Mouse (Mus musculus): ENCODE results near the gene Chad. TPM values are rescaled to one million over a fixed set of nuclear protein-coding genes. Genes with fewer than 3 reads are reported as not detected.

Gene Chad
- total and polyA plus RNA-seq, 3 experiments, result 0.17 to 0.41 TPM; not detected in 1

GRCm38 (mm10) chr11:94566534-94566933 is 1.7 kb downstream of the Chad start:
- H3K27me3 ChIP-seq (replicated peaks), result no peaks in the 10 kb centered on the region
- no peak overlapping the region for H3K27ac ChIP-seq (ENCODE audit: insufficient read depth, low read depth)
- H3K4me1 ChIP-seq (ENCODE audit: control insufficient read depth in 1 of 2, insufficient read depth in 2 of 2), result peaks cover 0 to 10% of the 10 kb centered on the region in 2 experiments; a peak in 2 of 4 replicates
- dilution Hi-C loops (cut with MboI; ENCODE audit: extremely low pct_ligation_motif_present, extremely low pct_unique_long_range_greater_than_20kb, low sequenced_read_pairs) (no loop called here), in situ Hi-C loops (cut with MboI; ENCODE audit: low pct_ligation_motif_present, low pct_unique_long_range_greater_than_20kb, low sequenced_read_pairs) (no loop called here)
- peaks cover 18 to 94% of the 10 kb centered on the region in 2 experiments for H3K36me3 ChIP-seq (replicated peaks in 1 of 2; ENCODE audit: control insufficient read depth in 1 of 2, insufficient read depth in 1 of 2, low read length in 1 of 2)
- no peaks in the 10 kb centered on the region for H3K9me3 ChIP-seq (replicated peaks; ENCODE audit: low read length)
- H3K79me2 ChIP-seq (replicated peaks; ENCODE audit: control insufficient read depth, extremely low read depth, insufficient read depth, poor library complexity, severe bottlenecking), result no peaks in the 10 kb centered on the region
- no peak for DNase-seq (ENCODE audit: extremely low read depth)
- H3K4me2 ChIP-seq (ENCODE audit: insufficient read depth, low read depth, poor library complexity, severe bottlenecking), result no peak overlapping the region
- H3K9ac ChIP-seq (ENCODE audit: insufficient read depth, low read depth), result no peak overlapping the region
- TF ChIP-seq ZKSCAN1 (IDR thresholded peaks at IDR 0.05; ENCODE audit: borderline replicate concordance, low read depth, low read length) (no peak), MAX (IDR thresholded peaks at IDR 0.05; ENCODE audit: low read length) (no peak), UBTF (IDR thresholded peaks at IDR 0.05; ENCODE audit: low read depth, low read length) (no peak)
- H3K4me3 ChIP-seq (replicated peaks in 1 of 3; ENCODE audit: low read depth in 2 of 3, low read length in 2 of 3, poor library complexity in 1 of 3), result no peak overlapping the region

- H3K9ac ChIP-seq (ENCODE audit: insufficient read depth, low read depth), result no peak overlapping the region
- H3K4me2 ChIP-seq (ENCODE audit: insufficient read depth, low read depth, poor library complexity, severe bottlenecking), result no peak overlapping the region
- no peak for DNase-seq (ENCODE audit: extremely low read depth)
- no peaks in the 10 kb centered on the region for H3K27me3 ChIP-seq (replicated peaks)
- H3K36me3 ChIP-seq (replicated peaks in 1 of 2; ENCODE audit: control insufficient read depth in 1 of 2, insufficient read depth in 1 of 2, low read length in 1 of 2), result peaks cover 18 to 96% of the 10 kb centered on the region in 2 experiments
- no peak for TF ChIP-seq MAZ (IDR thresholded peaks at IDR 0.05; ENCODE audit: low read depth, low read length)
- no peak for TF ChIP-seq ETS1 (conservative IDR thresholded peaks at IDR 0.05; ENCODE audit: low read depth, low read length)
- no peak for TF ChIP-seq UBTF (IDR thresholded peaks at IDR 0.05; ENCODE audit: low read depth, low read length)
- H3K27ac ChIP-seq (ENCODE audit: insufficient read depth, low read depth), result no peak overlapping the region
- dilution Hi-C loops (cut with MboI; ENCODE audit: extremely low pct_ligation_motif_present, extremely low pct_unique_long_range_greater_than_20kb, low sequenced_read_pairs), result no loop called here
- no peaks in the 10 kb centered on the region for H3K79me2 ChIP-seq (replicated peaks; ENCODE audit: control insufficient read depth, extremely low read depth, insufficient read depth, poor library complexity, severe bottlenecking)
- peaks cover 0 to 10% of the 10 kb centered on the region in 2 experiments; a peak in 2 of 4 replicates for H3K4me1 ChIP-seq (ENCODE audit: control insufficient read depth in 1 of 2, insufficient read depth in 2 of 2)
- H3K4me3 ChIP-seq (replicated peaks in 1 of 3; ENCODE audit: low read depth in 2 of 3, low read length in 2 of 3, poor library complexity in 1 of 3), result no peak overlapping the region
- H3K9me3 ChIP-seq (replicated peaks; ENCODE audit: low read length), result no peaks in the 10 kb centered on the region
- in situ Hi-C loops (cut with MboI; ENCODE audit: low pct_ligation_motif_present, low pct_unique_long_range_greater_than_20kb, low sequenced_read_pairs), result no loop called here
Measured at GRCm38 (mm10) chr11:94567326-94567725, 2.5 kb downstream of the Chad start.

- H3K4me3 ChIP-seq (replicated peaks in 1 of 3; ENCODE audit: low read depth in 2 of 3, low read length in 2 of 3, poor library complexity in 1 of 3), result no peak overlapping the region
- no peak for TF ChIP-seq E2F4 (IDR thresholded peaks at IDR 0.05; ENCODE audit: insufficient replicate concordance, low read depth, low read length)
- no peak for TF ChIP-seq EP300 (IDR thresholded peaks at IDR 0.05; ENCODE audit: low read length)
- TF ChIP-seq MAX (IDR thresholded peaks at IDR 0.05; ENCODE audit: low read length), result no peak
- no peak for DNase-seq (ENCODE audit: extremely low read depth)
- H3K4me2 ChIP-seq (ENCODE audit: insufficient read depth, low read depth, poor library complexity, severe bottlenecking), result no peak overlapping the region
- peaks cover 18 to 75% of the 10 kb centered on the region in 2 experiments for H3K36me3 ChIP-seq (replicated peaks in 1 of 2; ENCODE audit: control insufficient read depth in 1 of 2, insufficient read depth in 1 of 2, low read length in 1 of 2)
- no peaks in the 10 kb centered on the region for H3K9me3 ChIP-seq (replicated peaks; ENCODE audit: low read length)
- no peaks in the 10 kb centered on the region for H3K79me2 ChIP-seq (replicated peaks; ENCODE audit: control insufficient read depth, extremely low read depth, insufficient read depth, poor library complexity, severe bottlenecking)
- in situ Hi-C loops (cut with MboI; ENCODE audit: low pct_ligation_motif_present, low pct_unique_long_range_greater_than_20kb, low sequenced_read_pairs) (no loop called here), dilution Hi-C loops (cut with MboI; ENCODE audit: extremely low pct_ligation_motif_present, extremely low pct_unique_long_range_greater_than_20kb, low sequenced_read_pairs) (no loop called here)
- no peak overlapping the region for H3K9ac ChIP-seq (ENCODE audit: insufficient read depth, low read depth)
- peaks cover 0 to 27% of the 10 kb centered on the region in 2 experiments; a peak in 2 of 4 replicates for H3K4me1 ChIP-seq (ENCODE audit: control insufficient read depth in 1 of 2, insufficient read depth in 2 of 2)
- no peak overlapping the region for H3K27ac ChIP-seq (ENCODE audit: insufficient read depth, low read depth)
- H3K27me3 ChIP-seq (replicated peaks), result no peaks in the 10 kb centered on the region
Measured at GRCm38 (mm10) chr11:94570612-94571011, 5.8 kb downstream of the Chad start.
